Mouse (Mus musculus): ENCODE measurements around the gene Kmt2d. TPM values are rescaled to one million over a fixed set of nuclear protein-coding genes. Genes with fewer than 3 reads are reported as not detected.
"Not testable (repeated sequence)": the region's sequence is repeated elsewhere in the genome, so short reads cannot be mapped to it uniquely, and the experiment has no call there.

Gene Kmt2d
- total RNA-seq, 2 experiments from 2014 or later, result 65.6 to 67.2 TPM

DNA sequence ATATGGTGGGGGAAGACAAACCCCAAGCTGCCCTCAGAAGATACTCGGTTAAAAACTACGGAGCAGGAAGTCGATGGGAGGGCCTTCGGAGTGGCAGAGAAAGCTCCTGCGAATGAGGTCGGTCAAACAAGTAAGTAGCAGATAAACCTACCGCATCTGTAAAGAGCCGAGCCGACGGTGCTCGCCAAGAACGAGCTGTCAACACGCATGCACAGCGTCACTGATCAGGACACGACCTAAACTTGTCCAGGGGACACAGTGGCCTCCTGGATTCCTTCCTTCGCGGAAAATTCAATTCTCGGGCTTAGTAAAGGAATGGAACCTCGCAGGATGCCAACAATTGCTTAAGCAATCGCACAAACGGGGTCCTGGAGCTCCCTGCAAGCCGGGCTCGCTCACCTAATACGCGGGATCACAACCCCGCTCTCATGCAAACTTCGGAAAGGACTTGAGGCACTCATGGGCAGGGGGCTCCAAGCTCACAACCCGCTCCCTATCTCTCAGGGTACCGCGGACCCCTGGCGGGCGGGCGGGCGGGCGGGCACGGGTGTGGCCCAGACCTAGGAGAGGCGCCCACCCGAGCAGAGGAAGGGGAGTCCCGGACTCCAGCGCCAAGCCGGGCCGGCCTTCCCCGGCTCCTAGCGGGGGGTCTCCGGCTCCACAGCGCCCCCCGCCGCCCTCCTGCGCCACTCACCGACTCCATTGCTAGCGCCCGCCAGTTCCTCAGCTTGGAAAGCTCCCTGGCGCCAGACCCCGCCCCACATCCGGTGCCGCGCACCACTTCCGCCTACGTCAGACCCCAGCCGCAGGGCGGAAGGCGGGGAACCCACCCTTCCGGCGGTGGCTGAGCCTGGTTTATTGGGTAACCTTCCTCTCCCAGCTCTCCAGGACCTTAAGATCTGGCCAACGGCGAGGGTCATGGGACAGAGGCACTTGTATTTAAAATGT lies 40.0 kb downstream of the Kmt2d start, which contains the start of gene Prkag1:
Prkag1 (minus strand) TSS at position 786 of the 948 bp plus-strand sequence.
- peak; percentile 98 for DNase-seq

DNA sequence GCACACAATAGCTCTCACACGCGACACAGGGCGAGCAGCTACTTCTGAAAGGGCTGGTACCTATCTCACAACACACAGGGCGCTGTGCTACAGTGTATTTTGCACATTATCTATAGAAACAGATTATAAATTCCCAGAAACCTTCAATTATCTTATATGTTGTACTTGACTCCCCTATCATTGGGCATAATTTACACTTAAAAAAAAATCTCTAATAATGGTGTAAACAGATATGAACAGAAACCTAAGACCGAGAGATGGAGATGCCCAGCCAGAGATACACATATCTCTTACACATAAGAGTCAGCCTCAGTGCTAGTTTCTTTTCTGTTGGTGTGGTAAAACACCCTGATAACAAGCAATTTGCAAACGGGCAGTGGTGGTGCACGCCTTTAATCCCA lies 43.4 kb downstream of the Kmt2d start:
- DNase-seq, result no peak

DNA sequence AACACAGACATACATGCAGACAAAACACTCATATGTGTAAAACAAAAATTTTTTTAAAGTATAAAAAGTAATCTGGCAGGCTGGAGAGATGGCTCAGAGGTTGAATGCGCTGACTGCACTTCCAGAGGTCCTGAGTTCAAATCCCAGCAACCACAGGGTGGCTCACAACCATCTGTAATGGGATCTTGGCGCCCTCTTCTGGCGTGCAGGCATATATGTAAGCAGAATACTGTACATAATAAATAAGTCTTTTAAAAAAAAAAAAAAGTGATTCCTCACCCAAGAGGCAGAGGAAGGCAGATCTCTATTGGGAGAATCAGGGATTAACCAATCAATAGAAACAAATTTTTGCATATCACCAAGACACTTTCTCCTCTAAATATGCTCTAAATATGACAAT lies 47.6 kb downstream of the Kmt2d start:
- DNase-seq, result no peak

DNA sequence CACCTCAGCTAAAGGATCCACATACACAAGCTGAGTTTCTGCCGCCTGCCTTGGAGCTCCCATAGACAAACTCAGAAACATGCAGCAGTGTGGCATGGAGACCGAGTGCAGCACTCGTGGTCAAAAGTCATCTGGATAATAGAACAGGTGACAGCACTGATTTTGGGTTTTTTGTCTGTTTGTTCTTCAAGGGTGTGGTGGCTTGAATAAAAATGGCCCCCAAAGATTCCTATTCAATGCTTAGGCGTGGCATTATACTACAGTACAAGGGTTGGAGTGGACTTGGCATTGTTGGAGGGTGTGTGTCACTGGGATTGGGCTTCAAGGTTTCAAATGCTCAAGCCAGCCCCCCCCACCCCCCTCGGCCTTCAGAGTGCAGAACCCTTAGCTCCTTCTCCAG lies 48.9 kb downstream of the Kmt2d start:
- DNase-seq, result no peak

DNA sequence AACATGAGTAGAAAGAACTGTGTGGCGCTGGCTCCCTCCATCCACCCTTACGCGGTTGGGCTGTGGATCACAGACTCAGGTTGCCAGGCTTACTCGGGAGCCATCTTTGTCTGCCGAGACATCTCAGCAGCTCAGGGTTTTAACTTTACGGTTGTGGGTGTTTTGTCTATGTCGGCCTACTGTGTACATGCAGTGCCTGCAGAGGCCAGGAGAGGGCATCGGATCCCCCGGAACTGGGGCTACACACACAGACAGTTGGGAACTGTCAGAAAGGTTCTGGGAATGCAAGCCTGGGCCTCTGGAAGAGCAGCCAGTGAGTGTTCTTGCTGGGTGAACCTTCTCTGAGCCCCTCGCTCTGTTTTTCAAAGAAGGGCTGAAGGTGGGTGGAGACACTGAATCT lies 49.6 kb downstream of the Kmt2d start:
- DNase-seq, result no peak

DNA sequence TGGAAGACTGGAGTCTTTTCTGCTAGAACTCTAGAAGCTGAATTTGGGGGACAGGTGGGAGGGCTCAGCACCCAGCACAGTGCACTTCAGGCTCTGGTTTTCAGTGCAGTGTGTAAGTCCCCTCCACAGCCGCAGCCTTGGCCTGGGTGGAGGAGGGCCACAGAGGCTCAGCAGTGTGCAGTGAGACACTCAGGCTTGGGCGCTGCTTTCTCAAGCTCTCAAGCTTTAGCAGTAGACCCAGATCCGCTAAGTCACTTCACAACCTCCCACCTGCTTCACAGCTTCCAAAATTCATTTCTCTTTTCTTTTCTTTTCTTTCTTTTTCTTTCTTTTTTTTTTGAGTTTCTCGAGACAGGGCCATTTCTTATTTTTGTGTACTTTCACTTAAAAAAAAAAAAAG lies 50.1 kb downstream of the Kmt2d start:
- no peak for DNase-seq

DNA sequence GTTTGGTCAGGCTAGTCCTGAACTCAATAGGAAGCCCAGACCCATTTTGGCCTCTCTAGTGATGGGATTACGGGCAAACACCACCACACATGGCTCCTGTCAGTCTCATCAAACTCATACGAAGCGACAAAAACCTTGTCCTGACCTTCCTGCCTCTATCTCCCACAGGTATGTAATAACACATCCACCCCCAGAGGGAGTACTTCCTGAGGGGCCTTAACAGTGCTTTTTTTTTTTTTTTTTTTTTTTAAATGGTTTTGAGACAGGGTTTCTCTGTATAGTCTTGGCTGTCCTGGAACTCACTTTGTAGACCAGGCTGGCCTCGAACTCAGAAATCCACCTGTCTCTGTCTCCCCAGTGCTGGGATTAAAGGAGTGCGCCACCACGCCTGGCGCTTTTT lies 52.8 kb downstream of the Kmt2d start:
- no peak for DNase-seq

DNA sequence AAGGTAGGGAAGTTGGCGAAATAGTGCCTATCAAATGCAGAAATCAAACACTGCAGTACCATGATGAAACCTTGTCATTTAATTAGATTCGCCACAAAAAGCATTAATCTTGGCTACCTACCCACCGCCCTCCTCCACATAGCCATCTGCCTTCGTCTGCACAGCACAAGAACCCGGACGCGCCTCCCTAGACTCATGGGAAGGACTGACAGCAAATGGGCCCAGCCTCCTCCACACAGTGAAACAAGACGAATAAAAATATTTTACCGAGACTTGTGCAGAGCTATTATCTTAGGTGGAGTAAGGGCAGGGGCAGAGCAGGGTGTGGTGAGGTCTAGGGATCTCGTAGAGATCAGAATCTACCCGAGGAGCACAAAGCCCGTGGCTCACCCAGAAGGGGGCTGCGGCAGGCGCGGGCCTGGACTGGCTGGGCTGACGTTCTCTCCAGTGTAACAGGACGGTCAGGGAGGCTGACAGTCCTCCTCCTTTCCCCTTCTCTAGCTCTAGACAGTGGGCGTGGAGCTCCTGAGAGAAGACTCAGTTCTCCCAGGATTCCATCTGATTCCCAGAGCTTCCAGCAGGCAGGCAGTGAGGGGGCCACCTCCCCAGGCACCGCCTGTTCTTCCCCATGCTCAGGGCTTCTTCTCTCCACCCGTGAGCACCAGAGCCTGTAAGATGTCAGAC lies 58.1 kb downstream of the Kmt2d start:
- no peak for DNase-seq

DNA sequence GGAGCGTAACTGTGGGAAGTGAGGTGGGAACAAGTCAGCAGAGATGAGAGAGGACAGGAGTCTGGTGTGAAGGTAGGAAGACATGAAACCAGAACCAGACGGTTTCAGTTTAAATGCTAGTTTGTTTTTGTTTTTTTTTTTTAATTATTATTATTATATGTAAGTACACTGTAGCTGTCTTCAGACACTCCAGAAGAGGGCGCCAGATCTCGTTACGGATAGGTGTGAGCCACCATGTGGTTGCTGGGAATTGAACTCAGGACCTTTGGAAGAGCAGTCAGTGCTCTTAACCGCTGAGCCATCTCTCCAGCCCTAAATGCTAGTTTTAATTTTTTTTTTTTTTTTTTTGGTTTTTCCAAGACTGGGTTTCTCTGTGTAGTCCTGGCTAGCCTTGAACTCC lies 60.8 kb downstream of the Kmt2d start:
- DNase-seq, result not testable (repeated sequence)

DNA sequence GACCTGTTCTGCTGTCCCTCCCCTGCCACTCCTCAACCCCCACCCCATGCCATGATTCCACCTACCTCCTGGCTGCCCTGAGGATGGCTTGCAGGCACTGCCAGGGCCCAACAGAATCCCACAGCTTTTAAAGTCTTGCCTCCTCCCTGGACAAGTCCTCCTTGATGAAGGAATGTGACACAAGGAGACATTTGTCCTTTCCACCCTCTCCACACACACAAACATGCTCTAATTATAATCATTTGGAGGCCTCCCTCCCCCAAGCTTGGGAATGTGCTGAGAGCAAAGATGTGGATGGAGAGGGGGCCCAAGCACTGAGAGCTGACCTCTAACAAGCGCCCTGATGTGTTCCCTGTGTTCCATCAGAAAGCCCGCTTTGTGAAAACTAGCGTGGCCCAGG lies 61.6 kb downstream of the Kmt2d start, which contains the start of gene Ddn:
Ddn (minus strand) TSS at position 101 of the 400 bp plus-strand sequence.
- DNase-seq, result no peak

DNA sequence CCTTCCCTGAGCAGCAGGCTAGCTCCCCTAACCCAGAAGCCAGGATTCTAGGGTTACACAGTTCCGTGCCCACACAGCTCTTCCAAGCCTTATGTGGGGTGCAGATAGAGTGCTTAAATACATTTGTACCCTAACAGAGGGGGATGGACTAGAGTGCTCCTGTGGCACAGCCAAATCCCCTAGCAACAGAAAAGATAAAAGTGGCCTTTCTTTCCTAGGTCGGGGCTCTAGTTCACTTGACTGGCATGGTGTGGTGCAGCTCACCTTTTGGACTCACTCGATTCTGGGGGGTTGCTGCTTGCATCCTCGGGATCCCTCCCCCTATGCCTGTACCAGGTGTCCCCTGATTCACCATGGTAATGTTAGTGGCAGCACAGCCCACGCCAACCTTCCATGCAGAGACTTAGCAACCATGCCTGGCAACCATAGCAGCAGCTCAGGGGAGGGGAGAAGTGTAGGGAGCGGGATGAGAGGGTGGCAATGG lies 62.3 kb downstream of the Kmt2d start:
- no peak for DNase-seq

DNA sequence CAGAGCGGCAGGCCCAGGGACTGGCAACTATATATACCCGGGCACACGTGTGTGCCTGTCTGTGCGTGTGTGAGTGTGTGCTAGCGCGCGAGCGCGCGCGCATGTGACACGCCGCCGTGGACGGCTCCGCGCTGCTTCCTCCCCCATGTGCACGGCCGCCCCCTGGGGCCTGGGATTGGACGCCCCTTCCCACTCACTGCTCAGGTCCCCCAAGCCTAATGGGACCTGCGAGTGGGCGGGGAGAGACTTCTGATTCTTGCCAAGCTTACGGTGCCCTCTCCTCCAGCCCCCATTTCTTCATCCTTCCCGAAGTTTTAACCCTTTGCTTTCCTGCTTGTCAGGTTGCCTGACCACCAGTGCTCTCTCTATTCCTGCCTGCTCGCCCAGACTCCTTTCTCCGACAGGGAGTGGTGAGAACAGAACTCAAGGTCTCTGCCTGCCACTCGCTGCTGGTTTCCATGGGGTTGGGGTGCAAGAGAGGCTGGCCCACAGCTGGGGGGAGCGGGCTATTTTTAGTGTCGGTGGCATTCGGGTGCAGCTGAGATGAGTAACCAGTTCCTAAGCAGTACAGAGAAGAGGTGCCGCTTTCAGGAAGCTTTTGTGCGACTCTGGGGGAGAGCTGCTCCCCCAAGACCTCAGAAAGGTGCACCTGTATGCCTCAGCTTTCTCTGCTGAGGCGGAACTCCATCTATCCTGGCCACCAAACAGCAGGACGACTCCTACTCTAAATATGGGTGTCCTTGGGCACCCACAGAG lies 62.9 kb downstream of the Kmt2d start:
- peak; percentile 66 for DNase-seq

DNA sequence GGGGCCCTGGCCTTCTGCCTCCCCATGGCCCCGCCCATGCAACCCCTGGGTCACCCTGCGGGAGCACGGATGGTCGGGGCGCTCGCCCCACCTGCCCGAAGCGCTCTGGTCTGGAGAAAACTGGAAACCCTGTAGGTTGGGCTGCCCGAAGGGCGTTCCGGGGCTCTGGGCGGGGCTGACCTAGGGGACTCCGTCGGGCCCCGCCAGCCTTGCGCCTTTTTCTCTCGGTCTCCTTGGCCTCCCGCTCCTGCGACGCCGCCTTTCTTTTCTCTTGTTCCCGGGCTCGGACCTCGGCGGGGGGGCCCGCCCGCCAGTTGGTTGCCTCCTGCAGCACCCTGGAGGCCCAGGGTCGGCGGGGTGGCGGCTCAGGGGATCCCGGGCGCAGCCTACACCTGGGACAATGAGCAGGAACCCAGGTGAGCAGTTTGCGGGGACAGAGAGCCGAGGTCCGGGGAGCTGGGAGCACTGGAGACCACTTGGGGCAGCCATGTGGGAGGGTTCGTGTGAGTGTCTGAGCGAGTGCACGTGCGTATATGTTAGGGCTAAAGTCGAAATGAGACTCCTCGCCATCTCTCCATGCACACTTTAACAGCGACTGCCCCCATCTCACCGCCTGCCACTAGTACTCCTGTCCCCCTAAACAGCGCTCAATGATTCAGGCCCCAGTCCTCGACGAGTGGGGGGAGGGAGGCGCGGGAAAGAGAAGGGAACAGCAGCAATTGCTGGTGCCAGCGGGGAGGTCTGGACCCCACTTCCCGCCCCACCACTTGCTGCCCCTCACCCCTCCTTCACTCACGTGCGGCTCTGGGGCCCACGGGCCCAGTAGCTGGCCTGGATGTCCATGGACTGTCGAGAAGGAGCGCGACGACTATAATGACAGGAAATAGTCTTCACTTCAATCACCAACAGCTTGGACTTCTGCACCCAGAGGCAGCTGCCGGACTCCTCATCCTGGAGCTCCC lies 63.9 kb downstream of the Kmt2d start:
- DNase-seq, result peak; percentile 20

DNA sequence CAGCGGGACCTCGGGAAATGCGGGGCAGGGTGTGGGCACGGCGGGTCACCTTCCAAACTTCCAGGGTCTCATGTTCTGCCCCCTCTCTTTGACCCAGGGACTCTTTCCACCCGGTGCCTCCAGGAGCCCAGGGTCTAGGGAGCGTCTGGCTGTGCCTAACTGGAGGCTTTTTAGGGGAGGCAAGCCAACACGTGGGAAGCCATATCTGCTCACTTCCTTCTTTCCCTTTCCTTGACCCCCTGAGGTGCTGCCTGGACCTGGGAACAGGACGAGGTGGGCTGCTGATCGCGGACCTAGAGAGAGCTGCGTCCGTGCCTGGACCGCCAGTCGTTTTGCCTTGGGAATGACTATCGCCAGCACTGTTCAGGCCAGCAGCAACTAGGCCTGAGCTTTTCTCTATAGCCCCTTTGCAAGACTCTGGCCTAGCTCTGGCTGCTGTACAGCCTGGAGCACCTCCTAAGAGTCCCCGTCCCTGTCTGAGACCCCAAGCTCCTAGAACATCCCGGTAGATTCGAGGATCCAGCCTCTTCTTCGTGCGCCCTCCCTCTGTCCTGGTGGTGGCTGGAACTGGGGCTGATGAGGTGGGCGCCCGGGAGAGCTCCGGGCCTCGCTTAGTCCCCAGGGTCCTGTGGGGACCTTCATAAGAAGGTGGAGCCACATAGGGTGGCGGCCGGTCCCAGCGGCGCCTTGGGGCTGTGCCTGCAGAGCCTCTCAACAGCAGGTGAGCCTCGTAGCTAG lies 64.8 kb downstream of the Kmt2d start:
- no peak for DNase-seq

DNA sequence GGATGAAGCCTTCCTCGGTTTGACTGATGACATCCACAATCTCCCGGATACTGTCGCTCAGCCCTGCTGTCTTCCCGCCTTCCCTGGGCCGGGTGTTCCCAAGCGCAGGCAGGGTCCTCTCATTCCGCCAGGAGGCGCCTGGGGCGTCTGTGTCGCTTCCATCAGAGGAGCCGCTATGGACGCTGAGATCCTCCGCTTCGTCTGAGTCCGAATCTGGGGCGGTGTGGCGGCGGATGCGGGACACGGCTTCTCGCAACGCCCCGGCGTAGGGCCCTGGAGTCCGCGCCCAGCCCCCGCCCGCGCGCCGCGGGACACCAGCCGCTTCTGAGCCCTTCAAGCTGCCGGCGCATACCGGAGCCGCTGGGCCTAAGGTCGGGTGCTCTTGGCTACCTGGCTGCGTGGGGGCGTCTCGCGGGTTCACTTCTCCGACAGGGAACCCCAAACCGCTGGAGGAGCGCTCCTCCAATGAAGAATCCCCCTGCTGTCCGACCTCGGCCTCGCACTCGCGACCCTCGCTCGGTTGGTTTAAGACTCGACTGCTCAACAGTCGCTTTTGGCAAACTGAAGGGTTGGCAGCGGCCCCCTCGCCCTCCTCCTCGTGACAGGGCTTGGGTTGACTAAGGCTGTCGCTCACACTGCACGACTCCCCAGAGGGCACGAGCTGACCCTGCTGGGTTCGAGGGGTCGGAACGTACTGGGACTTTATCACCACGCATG lies 65.5 kb downstream of the Kmt2d start:
- DNase-seq, result peak; percentile 84

DNA sequence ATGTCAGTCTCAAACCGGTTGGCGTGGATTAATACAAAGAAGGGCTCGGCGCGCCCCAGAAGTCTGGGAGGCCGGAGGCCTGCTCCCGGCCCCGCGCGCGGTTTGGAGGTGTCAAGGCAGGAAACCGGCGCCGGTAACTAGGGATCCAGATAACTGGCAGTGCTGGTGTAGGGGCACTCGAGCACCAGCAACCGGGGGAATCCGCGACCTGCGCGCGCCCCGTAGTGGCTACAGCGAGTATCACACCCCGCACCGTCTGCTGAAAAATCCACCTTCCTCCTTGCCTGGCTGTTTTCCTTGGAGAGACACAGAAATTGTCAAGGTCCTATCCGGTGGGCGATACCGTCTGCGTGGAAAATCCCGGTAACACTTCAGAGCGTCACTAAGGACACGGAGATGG lies 67.0 kb downstream of the Kmt2d start:
- DNase-seq, result peak; percentile 91

DNA sequence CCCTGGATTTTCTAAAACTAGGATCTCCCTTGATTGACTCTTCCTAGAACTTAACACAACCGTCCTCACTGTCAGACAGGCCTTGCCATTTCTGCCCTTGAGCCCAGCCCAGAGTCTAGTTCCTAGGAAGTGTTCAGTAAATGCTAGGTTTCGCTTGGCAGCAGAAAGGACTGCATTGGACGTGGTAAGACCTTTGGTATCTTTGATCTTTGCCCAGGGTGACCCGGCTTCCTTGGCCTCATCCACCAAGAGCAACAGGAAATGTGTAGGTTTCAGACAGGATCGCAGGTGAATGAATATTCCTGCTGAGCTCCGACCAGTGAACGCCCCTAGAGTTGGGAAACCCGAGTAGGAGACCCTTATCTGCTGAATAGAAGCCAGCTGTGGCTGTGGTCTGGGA lies 68.1 kb downstream of the Kmt2d start:
- DNase-seq, result no peak

DNA sequence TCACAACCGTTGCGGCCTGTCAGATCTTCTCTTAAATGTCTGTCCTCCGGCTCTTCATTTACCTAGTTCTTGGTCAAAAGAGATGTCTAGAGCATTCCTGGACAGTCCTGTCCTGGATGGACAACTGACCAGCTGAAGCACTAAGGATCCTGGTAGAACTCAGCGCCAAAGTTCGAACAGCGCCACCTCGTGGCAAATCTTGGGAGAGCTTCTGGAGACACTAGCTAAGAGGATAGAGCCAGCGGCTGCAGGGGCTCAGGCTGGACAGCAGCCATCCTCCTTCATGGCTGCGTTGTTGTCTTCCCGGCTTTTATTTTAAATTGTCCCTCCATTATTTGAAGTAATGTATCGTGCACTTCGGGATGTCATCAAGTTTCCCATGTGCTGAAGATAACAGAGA lies 71.6 kb downstream of the Kmt2d start:
- DNase-seq, result peak; percentile 93

DNA sequence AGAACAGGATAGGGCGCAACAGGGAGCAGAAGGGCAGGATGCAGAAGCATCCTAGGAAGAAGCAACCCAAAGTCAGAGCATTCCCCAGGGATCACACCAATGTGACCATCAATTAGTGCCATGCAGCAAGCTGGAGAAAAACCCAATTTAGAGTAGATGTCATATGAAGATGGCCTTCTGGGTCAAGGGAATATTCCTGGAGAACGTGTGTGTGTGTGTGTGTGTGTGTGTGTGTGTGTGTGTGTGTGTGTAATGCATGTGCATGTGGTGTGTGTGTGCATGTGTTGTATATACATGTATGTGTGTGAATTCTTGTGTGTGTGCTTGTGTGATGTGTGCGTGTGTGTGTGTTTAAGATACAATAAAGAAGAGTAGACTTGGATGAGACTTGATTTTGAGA lies 72.1 kb downstream of the Kmt2d start:
- no peak for DNase-seq
